Mouse (Mus musculus) embryonic fibroblast, embryonic 13.5 days (primary cell): ENCODE results near the gene Eef1akmt3. TPM values are rescaled to one million over a fixed set of nuclear protein-coding genes. Genes with fewer than 3 reads are reported as not detected.

Experiments
- H3K27ac ChIP-seq: 2 replicates; pipeline ENCODE4 v1.5.1; 2012; ENCODE audit warnings: low read length, control low read depth, inconsistent platforms; ENCODE audit not compliant: insufficient read depth
- H3K4me1 ChIP-seq: 2 replicates; pipeline ENCODE4 v1.6.1; 2011; ENCODE audit warnings: low read length; ENCODE audit not compliant: control insufficient read depth, insufficient read depth
- H3K4me3 ChIP-seq: 2 replicates; pipeline ENCODE4 v1.5.1; 2011; ENCODE audit warnings: mild to moderate bottlenecking, control low read depth, low read length; ENCODE audit not compliant: insufficient read depth
- CTCF ChIP-seq: IDR thresholded peaks from 2 replicates; pipeline ENCODE4 v1.5.1; 2011; ENCODE audit warnings: mild to moderate bottlenecking, control low read depth, low read length, moderate library complexity, borderline replicate concordance; ENCODE audit not compliant: insufficient read depth
- POLR2A ChIP-seq: IDR thresholded peaks from 2 replicates; pipeline ENCODE4 v1.6.1; 2011; ENCODE audit warnings: low read depth, mild to moderate bottlenecking, control low read depth, low read length, moderate library complexity
- polyA plus RNA-seq: library from polyadenylated mRNA; stranded (reverse); fragments of >200 nt; gene quantifications from 2 replicates; pipeline ENCODE4 v1.2.4, GENCODE M21; 2011; ENCODE audit warnings: low read depth; ENCODE audit not compliant: missing spikeins, insufficient read length

The Eef1akmt3 gene
- polyA plus RNA-seq, 1 experiment = 3.7 TPM

GRCm38 (mm10) chr10:127070190-127071121, 29.1 kb upstream of the Eef1akmt3 start, which contains the start of gene Tspan31:
TSS of gene Tspan31 (minus strand) at chr10:127070264.
- peak within 1 kb of the TSS; percentile 59 for H3K27ac ChIP-seq
- H3K4me1 ChIP-seq = peaks cover 5% of the 10 kb centered on the region; the same call in 1 of the 2 replicates
- TF ChIP-seq POLR2A = peak; percentile 81
- no peak for TF ChIP-seq CTCF

GRCm38 (mm10) chr10:127069281-127070189, 28.2 kb upstream of the Eef1akmt3 start:
- TF ChIP-seq POLR2A (no peak), CTCF (no peak)
- Histone ChIP-seq H3K4me1 (peaks cover 5% of the 10 kb centered on the region; the same call in 1 of the 2 replicates), H3K4me3 (peak overlapping the region; percentile 67), H3K27ac (peak overlapping the region; percentile 59)

More at GRCm38 (mm10) chr10:127070190-127071121, 29.1 kb upstream of the Eef1akmt3 start, which contains the start of gene Tspan31:
- H3K4me3 ChIP-seq = peak within 1 kb of the TSS; percentile 81

GRCm38 (mm10) chr10:127068360-127069038, 27.2 kb upstream of the Eef1akmt3 start:
- H3K27ac ChIP-seq = peak overlapping the region; percentile 59; the same call in 1 of the 2 replicates
- TF ChIP-seq CTCF (no peak), POLR2A (peak; percentile 57)
- peaks cover 5% of the 10 kb centered on the region; the same call in 1 of the 2 replicates for H3K4me1 ChIP-seq
- peak overlapping the region; percentile 67 for H3K4me3 ChIP-seq

- 0 out of 2 replicates have a peak, but pooled peaks have one; percentile 23 for TF ChIP-seq POLR2A
- no peak for TF ChIP-seq CTCF
- peaks cover 5% of the 10 kb centered on the region; the same call in 1 of the 2 replicates for H3K4me1 ChIP-seq
- no peak overlapping the region for H3K27ac ChIP-seq
- no peak overlapping the region for H3K4me3 ChIP-seq
These were observed 25.3 kb upstream of the Eef1akmt3 start for GRCm38 (mm10) chr10:127066519-127067018.

GRCm38 (mm10) chr10:127065981-127066380, 24.7 kb upstream of the Eef1akmt3 start:
- no peak overlapping the region for H3K27ac ChIP-seq
- H3K4me3 ChIP-seq = no peak overlapping the region
- peaks cover 5% of the 10 kb centered on the region; the same call in 1 of the 2 replicates for H3K4me1 ChIP-seq
- no peak for TF ChIP-seq POLR2A

- Histone ChIP-seq H3K4me1 (peaks cover 5% of the 10 kb centered on the region; the same call in 1 of the 2 replicates), H3K4me3 (peak overlapping the region; percentile 92), H3K27ac (peak overlapping the region; percentile 56)
- TF ChIP-seq CTCF (no peak), POLR2A (0 out of 2 replicates have a peak, but pooled peaks have one; percentile 1)
These were observed 22.9 kb upstream of the Eef1akmt3 start for GRCm38 (mm10) chr10:127063913-127064870.

GRCm38 (mm10) chr10:127063239-127063872, 22.0 kb upstream of the Eef1akmt3 start, which contains the start of gene Cdk4:
TSS of gene Cdk4 (plus strand) at chr10:127063534.
- H3K4me1 ChIP-seq = peaks cover 2% of the 10 kb centered on the region; the same call in 1 of the 2 replicates
- H3K4me3 ChIP-seq = peak within 1 kb of the TSS; percentile 92
- TF ChIP-seq POLR2A = peak; percentile 62
- no peak for TF ChIP-seq CTCF
- peak within 1 kb of the TSS; percentile 56 for H3K27ac ChIP-seq
